Mouse (Mus musculus) testis, adult 2 months (tissue): Measurements from ENCODE around the gene Bbs12. TPM values are rescaled to one million over a fixed set of nuclear protein-coding genes. Genes with fewer than 3 reads are reported as not detected.

Source experiments
- H3K27ac ChIP-seq: fragments of 200-500 bp; 2 replicates; pipeline ENCODE4 v1.5.1; 2012; ENCODE audit warnings: low read depth, low read length; ENCODE audit not compliant: control insufficient read depth, insufficient read depth
- H3K27me3 ChIP-seq: fragments of 200-500 bp; 2 replicates; pipeline ENCODE4 v1.6.1; 2012; ENCODE audit warnings: mild to moderate bottlenecking, low read length, moderate library complexity; ENCODE audit not compliant: control insufficient read depth, insufficient read depth
- H3K36me3 ChIP-seq: fragments of 200-500 bp; 2 replicates; pipeline ENCODE4 v1.6.1; 2012; ENCODE audit warnings: mild to moderate bottlenecking, low read length; ENCODE audit not compliant: control insufficient read depth, insufficient read depth
- H3K4me1 ChIP-seq: fragments of 200-500 bp; 2 replicates; pipeline ENCODE4 v1.6.1; 2012; ENCODE audit warnings: low read length; ENCODE audit not compliant: control insufficient read depth, insufficient read depth
- H3K4me3 ChIP-seq: fragments of 200-500 bp; 2 replicates; pipeline ENCODE4 v1.5.1; 2012; ENCODE audit warnings: low read depth, mild to moderate bottlenecking, low read length, moderate library complexity, mixed read lengths; ENCODE audit not compliant: control insufficient read depth
- CTCF ChIP-seq: fragments of 200-500 bp; IDR thresholded peaks from 2 replicates; pipeline ENCODE4 v1.5.1; 2012; ENCODE audit warnings: low read depth, mild to moderate bottlenecking, inconsistent platforms, low read length, moderate library complexity; ENCODE audit not compliant: control insufficient read depth, insufficient read depth, insufficient replicate concordance
- POLR2A ChIP-seq: fragments of 200-500 bp; IDR thresholded peaks from 2 replicates; pipeline ENCODE4 v1.6.1; 2012; ENCODE audit warnings: low read depth, mild to moderate bottlenecking, inconsistent platforms, low read length, moderate library complexity; ENCODE audit not compliant: control insufficient read depth
- polyA plus RNA-seq: library from polyadenylated mRNA; depleted of rRNA; stranded (reverse); fragments of >200 nt; gene quantifications from 2 replicates; pipeline ENCODE4 v1.2.3, GENCODE M21; 2012

Bbs12 gene
- polyA plus RNA-seq, 1 experiment, result 2.4 TPM

DNA sequence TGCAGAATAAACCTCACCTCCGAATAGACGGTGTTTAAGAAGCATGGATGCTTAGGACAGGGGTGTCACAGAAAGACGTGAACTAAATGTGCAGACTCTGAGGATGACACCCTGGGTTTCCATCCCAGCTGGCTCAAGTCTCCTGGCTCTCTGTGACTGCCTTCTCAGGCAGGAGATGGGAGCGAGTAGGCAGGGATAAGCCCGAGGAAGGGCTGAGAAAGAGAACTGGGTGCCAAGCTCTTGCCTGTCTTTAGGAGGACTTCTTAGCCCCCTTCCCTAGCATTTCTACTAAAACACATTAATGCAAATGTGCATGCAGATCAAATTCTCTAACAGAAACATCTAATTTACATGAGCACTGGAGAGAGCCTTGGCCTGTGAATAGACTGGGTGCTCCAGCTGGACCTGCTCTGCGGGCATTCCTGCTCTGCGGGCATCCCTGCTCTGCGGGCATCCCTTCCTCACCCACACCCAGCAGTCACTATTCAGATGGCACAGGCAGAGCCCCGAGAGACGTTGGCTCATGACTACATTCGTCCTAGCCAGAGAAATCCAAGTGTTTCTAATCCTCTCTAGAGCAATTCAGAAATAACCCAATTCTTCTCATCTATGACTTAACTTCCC lies 29.9 kb upstream of the Bbs12 start:
- Histone ChIP-seq H3K27ac (no peak overlapping the region), H3K36me3 (no peaks in the 10 kb centered on the region), H3K4me1 (no peaks in the 10 kb centered on the region), H3K4me3 (no peak overlapping the region), H3K27me3 (no peaks in the 10 kb centered on the region)
- TF ChIP-seq POLR2A (no peak), CTCF (no peak)

GRCm38 (mm10) chr3:37283234-37283633 lies 29.1 kb upstream of the Bbs12 start:
- Histone ChIP-seq H3K4me3 (no peak overlapping the region), H3K36me3 (no peaks in the 10 kb centered on the region), H3K27me3 (no peaks in the 10 kb centered on the region), H3K4me1 (no peaks in the 10 kb centered on the region), H3K27ac (no peak overlapping the region)
- TF ChIP-seq CTCF (no peak), POLR2A (no peak)

- no peak overlapping the region for H3K27ac ChIP-seq
- H3K36me3 ChIP-seq, result no peaks in the 10 kb centered on the region
- TF ChIP-seq POLR2A, result no peak
- no peak for TF ChIP-seq CTCF
Observed at GRCm38 (mm10) chr3:37289237-37289636, 23.1 kb upstream of the Bbs12 start.

DNA sequence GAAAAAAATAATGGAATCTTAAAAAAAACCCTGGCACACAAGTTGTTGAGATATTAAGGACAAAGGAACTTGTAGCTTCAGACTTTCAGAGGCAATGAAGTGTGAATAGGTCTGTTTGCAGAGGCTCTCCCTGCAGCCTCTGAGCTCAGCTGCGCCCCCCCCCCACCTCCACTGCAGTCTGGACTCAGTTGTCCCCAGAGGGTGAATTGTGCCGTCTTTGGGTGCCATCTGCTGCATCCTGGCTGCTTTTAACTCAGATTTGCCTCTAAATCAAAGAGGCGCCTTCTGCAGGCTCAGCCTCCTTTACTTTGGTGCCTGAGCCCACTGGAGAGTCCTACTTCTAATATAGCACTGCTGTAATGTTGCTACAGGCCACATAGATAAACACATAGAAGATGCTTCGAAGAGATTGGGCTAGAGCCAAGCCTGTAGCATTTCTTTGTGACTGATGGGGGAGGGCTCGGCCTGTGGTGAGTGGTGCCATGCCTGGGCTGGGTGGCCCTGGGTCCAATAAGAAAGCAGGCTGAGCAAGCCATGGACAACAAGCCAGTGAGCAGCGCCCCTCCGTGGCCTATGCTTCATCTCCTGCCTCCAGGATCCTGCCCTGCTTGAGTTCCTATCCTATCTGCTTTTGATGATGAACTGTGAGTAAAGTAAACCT lies 21.3 kb upstream of the Bbs12 start:
- no peak for TF ChIP-seq POLR2A
- TF ChIP-seq CTCF, result no peak

More at GRCm38 (mm10) chr3:37289237-37289636, 23.1 kb upstream of the Bbs12 start:
- no peak overlapping the region for H3K4me3 ChIP-seq
- H3K27me3 ChIP-seq, result no peaks in the 10 kb centered on the region
- no peaks in the 10 kb centered on the region for H3K4me1 ChIP-seq

DNA sequence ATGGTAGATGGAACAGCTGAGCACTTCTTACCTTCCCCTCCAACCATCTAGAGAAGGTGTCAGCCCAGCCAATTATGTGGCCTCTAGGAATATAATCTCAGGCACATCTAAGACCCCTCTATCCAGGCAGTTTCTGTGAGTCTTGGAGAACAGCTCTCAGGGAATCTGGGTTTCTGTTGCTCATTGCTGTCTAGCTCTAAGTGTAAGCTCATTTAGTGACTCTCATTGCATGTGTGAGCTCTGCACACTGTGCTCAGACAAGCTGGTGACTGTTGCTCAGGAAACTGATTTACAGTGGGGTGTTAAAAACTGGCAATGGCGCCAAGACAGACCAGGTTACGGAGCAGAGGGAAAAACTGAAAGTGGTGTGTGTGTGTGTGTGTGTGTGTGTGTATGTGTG lies 20.4 kb upstream of the Bbs12 start:
- no peak for TF ChIP-seq CTCF
- TF ChIP-seq POLR2A, result no peak
- H3K4me3 ChIP-seq, result no peak overlapping the region
- no peaks in the 10 kb centered on the region for H3K4me1 ChIP-seq
- no peak overlapping the region for H3K27ac ChIP-seq
- no peaks in the 10 kb centered on the region for H3K27me3 ChIP-seq
- H3K36me3 ChIP-seq, result no peaks in the 10 kb centered on the region

More for the DNA sequence above, 21.3 kb upstream of the Bbs12 start:
- Histone ChIP-seq H3K4me1 (no peaks in the 10 kb centered on the region), H3K27me3 (no peaks in the 10 kb centered on the region), H3K4me3 (no peak overlapping the region), H3K27ac (no peak overlapping the region), H3K36me3 (no peaks in the 10 kb centered on the region)

DNA sequence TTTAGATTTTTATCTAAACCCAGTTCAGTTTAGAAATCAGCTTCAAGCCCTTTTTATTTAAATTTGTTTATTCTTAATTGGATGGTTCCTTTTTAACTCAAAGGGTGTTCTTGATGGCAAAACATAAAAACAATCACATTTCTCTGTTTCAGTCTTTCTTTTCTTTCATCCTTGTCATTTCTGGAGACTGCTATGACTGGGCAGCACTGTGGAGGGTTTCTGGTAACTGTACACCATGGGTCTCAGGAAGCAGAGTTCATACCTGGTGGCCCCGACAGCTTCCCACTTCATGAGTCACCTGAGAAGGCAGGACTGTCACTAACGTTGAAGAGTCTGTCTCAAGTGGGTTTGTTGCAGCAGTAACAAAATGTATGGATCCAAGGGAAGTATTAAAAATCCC lies 19.7 kb upstream of the Bbs12 start:
- H3K27me3 ChIP-seq, result no peaks in the 10 kb centered on the region
- H3K4me1 ChIP-seq, result no peaks in the 10 kb centered on the region
- H3K4me3 ChIP-seq, result no peak overlapping the region
- H3K36me3 ChIP-seq, result no peaks in the 10 kb centered on the region
- TF ChIP-seq POLR2A (no peak), CTCF (no peak)
- H3K27ac ChIP-seq, result no peak overlapping the region

- no peaks in the 10 kb centered on the region for H3K4me1 ChIP-seq
- no peak for TF ChIP-seq CTCF
- no peak for TF ChIP-seq POLR2A
- H3K27me3 ChIP-seq, result no peaks in the 10 kb centered on the region
- no peak overlapping the region for H3K27ac ChIP-seq
- H3K36me3 ChIP-seq, result no peaks in the 10 kb centered on the region
- no peak overlapping the region for H3K4me3 ChIP-seq
Observed at GRCm38 (mm10) chr3:37299470-37299869, 12.9 kb upstream of the Bbs12 start.
